Mouse (Mus musculus) E14TG2a.4 (cell line): Measurements from ENCODE around the gene Dis3l2.

Experiments used
- CTCF ChIP-seq: conservative IDR thresholded peaks from 2 replicates; pipeline ENCODE4 v1.5.1; 2014; ENCODE audit warnings: low read length
- NANOG ChIP-seq: IDR thresholded peaks from 2 replicates; pipeline ENCODE4 v1.6.1; 2014; ENCODE audit warnings: borderline replicate concordance, low read length, mixed read lengths

DNA sequence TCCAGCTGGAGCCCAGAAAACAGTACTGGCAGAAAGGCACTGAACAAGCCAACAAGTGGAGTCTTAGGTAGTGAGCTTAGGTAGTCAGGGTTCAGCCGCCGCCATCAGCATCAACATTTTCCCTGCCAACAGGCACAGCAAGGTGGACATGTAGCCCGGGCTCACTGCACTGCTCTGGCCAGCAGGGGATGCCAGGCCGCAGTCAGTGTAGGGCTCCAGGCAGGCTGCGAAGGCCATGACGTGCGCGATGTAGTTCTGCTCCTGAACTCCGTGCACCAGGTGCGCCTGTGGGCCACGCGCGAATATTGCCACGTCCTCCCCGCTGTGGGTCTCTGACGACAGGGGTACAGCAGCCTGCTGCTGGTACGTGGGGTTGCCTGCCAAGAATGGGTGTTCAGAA lies 383.4 kb downstream of the Dis3l2 start:
- TF ChIP-seq CTCF = peak; percentile 31
- TF ChIP-seq NANOG = no peak
